Mouse (Mus musculus) embryonic stem cell, embryonic (primary cell): ENCODE results near the gene Mthfd2l.

Experiments
- CTCF ChIA-PET, 4 experiments: fragments of 300-600 bp in 2 of 4; fragments of 350-600 bp in 2 of 4; sonication (Branson Sonifier 250); formaldehyde crosslinking; loops; one replicate each; lab custom pipeline; 2022; ENCODE audit warnings: inconsistent platforms in 2 of 4; lab: Charles Lee
- POLR2A ChIA-PET, 4 experiments: fragments of 300-600 bp in 2 of 4; fragments of 350-600 bp in 2 of 4; sonication (Branson Sonifier 250); formaldehyde crosslinking; loops; one replicate each; lab custom pipeline; 2022; ENCODE audit warnings: antibody characterized with exemption in 4 of 4, inconsistent platforms in 1 of 4; lab: Charles Lee

Mthfd2l gene

GRCm38 (mm10) chr5:91027164-91027563, 96.2 kb downstream of the Mthfd2l start, which contains the start of gene Epgn:
Epgn (plus strand) TSS chr5:91027464.
- ChIA-PET POLR2A (no interaction called here), CTCF (no interaction called here)

GRCm38 (mm10) chr5:91027840-91028239, 96.9 kb downstream of the Mthfd2l start:
- POLR2A ChIA-PET, result interaction anchor here in 1 of 4 experiments (0.6 kb wide), 1 partner anchor 8 kb away, joined by 3 read pairs; no protein-coding TSS in a partner anchor
- CTCF ChIA-PET, result no interaction called here

GRCm38 (mm10) chr5:91030629-91031028, 99.7 kb downstream of the Mthfd2l start:
- ChIA-PET CTCF (interaction anchor here in 2 of 4 experiments (0.6 to 1.0 kb wide), 2 partner anchors 79 to 277 kb away, joined by 3 read pairs; no protein-coding TSS in a partner anchor), POLR2A (no interaction called here)

- CTCF ChIA-PET, result interaction anchor here in 1 of 4 experiments (1.2 kb wide), 1 partner anchor 58 kb away, joined by 3 read pairs; no protein-coding TSS in a partner anchor
- POLR2A ChIA-PET, result interaction anchor here in 1 of 4 experiments (0.6 kb wide), 1 partner anchor 391 kb away, joined by 11 read pairs; no protein-coding TSS in a partner anchor
These were observed 104.4 kb downstream of the Mthfd2l start for GRCm38 (mm10) chr5:91035341-91035740.

- ChIA-PET POLR2A (interaction anchor here in 1 of 4 experiments (0.7 kb wide), 1 partner anchor 24 kb away, joined by 3 read pairs; no protein-coding TSS in a partner anchor), CTCF (no interaction called here)
These were observed 105.7 kb downstream of the Mthfd2l start for GRCm38 (mm10) chr5:91036628-91037027.

GRCm38 (mm10) chr5:91037756-91038155, 106.8 kb downstream of the Mthfd2l start:
- POLR2A ChIA-PET, result no interaction called here

GRCm38 (mm10) chr5:91038547-91038946, 107.6 kb downstream of the Mthfd2l start:
- POLR2A ChIA-PET, result no interaction called here
- CTCF ChIA-PET, result interaction anchor here in 3 of 4 experiments (0.5 to 2.8 kb wide), 5 partner anchors 121 to 386 kb away, joined by 3 to 24 read pairs (median 5); partner anchors contain the start of gene Btc (in 1 of the 3)

More at GRCm38 (mm10) chr5:91037756-91038155, 106.8 kb downstream of the Mthfd2l start:
- CTCF ChIA-PET, result interaction anchor here in 2 of 4 experiments (1.2 to 2.8 kb wide), 3 partner anchors 269 to 365 kb away, joined by 3 to 24 read pairs (median 6); partner anchors contain the start of gene Btc (in 1 of the 2)

GRCm38 (mm10) chr5:91038963-91039362, 108.0 kb downstream of the Mthfd2l start:
- CTCF ChIA-PET, result interaction anchor here in 3 of 4 experiments (0.5 to 2.8 kb wide), 5 partner anchors 121 to 386 kb away, joined by 3 to 24 read pairs (median 5); partner anchors contain the start of gene Btc (in 1 of the 3)
- POLR2A ChIA-PET, result no interaction called here

- ChIA-PET CTCF (no interaction called here), POLR2A (no interaction called here)
These were observed 117.1 kb downstream of the Mthfd2l start for GRCm38 (mm10) chr5:91047987-91048386.

- CTCF ChIA-PET, result no interaction called here
- POLR2A ChIA-PET, result no interaction called here
These were observed 117.5 kb downstream of the Mthfd2l start for GRCm38 (mm10) chr5:91048397-91048796.
